Mouse (Mus musculus): ENCODE measurements around the gene Slamf9.

- no peak for TF ChIP-seq CTCF (IDR thresholded peaks at IDR 0.05; ENCODE audit: low read depth, low read length)
- TF ChIP-seq GATA1 (IDR thresholded peaks at IDR 0.05; ENCODE audit: borderline replicate concordance, low read length) = no peak
- TF ChIP-seq POLR2AphosphoS5 (IDR thresholded peaks at IDR 0.05; ENCODE audit: insufficient replicate concordance, low read depth, low read length) = no peak
Observed at GRCm38 (mm10) chr1:172481111-172481510, 6.0 kb downstream of the Slamf9 start.

All from G1E (cell line).